In the genomic region with DNA sequence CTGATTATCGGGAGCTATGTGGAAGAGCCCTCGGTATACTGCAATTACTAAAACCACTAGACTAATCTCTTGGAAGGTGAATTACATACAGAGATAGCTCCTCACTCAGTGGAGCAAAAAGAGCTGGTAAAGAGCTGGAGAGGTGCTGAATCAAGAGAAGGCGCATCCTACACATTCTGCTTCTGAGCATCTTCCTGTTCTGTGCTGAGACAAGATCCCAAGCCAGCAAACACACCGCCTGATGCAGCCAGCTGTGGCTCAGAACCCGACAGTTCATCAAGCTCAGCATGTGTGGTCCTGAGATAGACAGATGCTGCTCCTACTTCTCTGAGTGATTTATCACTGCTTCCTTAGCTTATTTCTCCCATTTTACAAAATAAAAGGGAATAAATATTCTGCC, we compare ENCODE assay signal across 29 mouse cellular contexts. TPM values are rescaled to one million over a fixed set of nuclear protein-coding genes. Genes with fewer than 3 reads are reported as not detected.
DNase-seq lines count a peak whose midpoint lies in the region; ATAC-seq and TF ChIP-seq lines count a peak whose summit lies in the region.
"Had no signal": no experiment of that assay in that cellular context is flagged by ENCODE, and none has a peak within 500 bp of the region (broad histone marks: within the 10 kb centered on the region; RNA-seq: fewer than 3 reads in every experiment).

No protein-coding gene starts in this region.

- no peaks in the 10 kb centered on the region for H3K27me3 ChIP-seq in hindbrain, postnatal 0 days (ENCODE audit: insufficient read depth, low read length)
- H3K27me3 ChIP-seq: embryonic facial prominence, embryonic 13.5 days; forebrain, embryonic 12.5 days; forebrain, embryonic 15.5 days; heart, embryonic 12.5 days; heart, embryonic 15.5 days had no signal

- intact Hi-C loops in left cerebral cortex, adult 2 months (cut with DNase I): no loop called here
- intact Hi-C loops in left cerebral cortex, postnatal 10 days (cut with DNase I): no loop called here

- TF ChIP-seq CTCF in left cerebral cortex, adult 2 months (IDR thresholded peaks at IDR 0.05): no peak
- TF ChIP-seq CTCF in hindbrain, postnatal 0 days (IDR thresholded peaks at IDR 0.05; ENCODE audit: low read depth): no peak

- H3K27ac ChIP-seq in left cerebral cortex, adult 2 months: peak overlapping the region; percentile 40; the same call in 1 of the 2 replicates
- no peak overlapping the region for H3K27ac ChIP-seq in hindbrain, postnatal 0 days
- H3K27ac ChIP-seq: embryonic facial prominence, embryonic 10.5 days; embryonic facial prominence, embryonic 13.5 days; forebrain, embryonic 12.5 days; forebrain, embryonic 15.5 days; gastrocnemius, adult 2 months; heart, embryonic 15.5 days; hindbrain, embryonic 14.5 days had no signal

- H3K4me2 ChIP-seq in hindbrain, postnatal 0 days (ENCODE audit: low read depth, low read length): no peak overlapping the region
- H3K4me2 ChIP-seq: embryonic facial prominence, embryonic 13.5 days; forebrain, embryonic 12.5 days; forebrain, embryonic 15.5 days; heart, embryonic 12.5 days; heart, embryonic 15.5 days; hindbrain, embryonic 14.5 days had no signal

- no peak overlapping the region for H3K9ac ChIP-seq in hindbrain, postnatal 0 days (replicated peaks; ENCODE audit: low read length)
- H3K9ac ChIP-seq: embryonic facial prominence, embryonic 13.5 days; forebrain, embryonic 12.5 days; forebrain, embryonic 15.5 days; heart, embryonic 12.5 days; heart, embryonic 15.5 days; hindbrain, embryonic 14.5 days had no signal

- no peaks in the 10 kb centered on the region for H3K4me1 ChIP-seq in hindbrain, postnatal 0 days (ENCODE audit: insufficient read depth, low read length)
- H3K4me1 ChIP-seq: embryonic facial prominence, embryonic 10.5 days; embryonic facial prominence, embryonic 13.5 days; forebrain, embryonic 12.5 days; forebrain, embryonic 15.5 days; heart, embryonic 12.5 days; heart, embryonic 15.5 days had no signal

- no peak for ATAC-seq in hindbrain, postnatal 0 days
- ATAC-seq: CD4-positive, CD25-positive, alpha-beta regulatory T cell, adult 4 months; forebrain, embryonic 15.5 days had no signal

- no peak overlapping the region for H3K4me3 ChIP-seq in left cerebral cortex, adult 2 months
- H3K4me3 ChIP-seq in hindbrain, postnatal 0 days (ENCODE audit: low read length): no peak overlapping the region
- H3K4me3 ChIP-seq: embryonic facial prominence, embryonic 10.5 days; embryonic facial prominence, embryonic 13.5 days; erythroblast, embryonic 14.5 days; forebrain, embryonic 12.5 days; forebrain, embryonic 15.5 days; gastrocnemius, adult 2 months; heart, embryonic 12.5 days; heart, embryonic 15.5 days had no signal

- 86% methylated on average over 5 of the region's 5 CpGs for WGBS in hindbrain, postnatal 0 days

- DNase-seq in left cerebral cortex, adult 2 months (ENCODE audit: extremely low spot score in 1 of 2, low spot score in 2 of 2): no peak
- DNase-seq in left cerebral cortex, postnatal 10 days (ENCODE audit: extremely low spot score in 1 of 2, low spot score in 2 of 2): no peak
- DNase-seq in lung, postnatal 36 days: peak; percentile 0
- no peak for DNase-seq in lung, postnatal 14 days
- peak; percentile 58 for DNase-seq in brain, adult 2 months (ENCODE audit: low read depth, low spot score)
- DNase-seq in hindbrain, postnatal 0 days (ENCODE audit: low spot score): no peak
- DNase-seq: adrenal gland, adult 2 months; adrenal gland, postnatal 14 days; cerebellum, adult 11-12 months; cerebellum, adult 8-10 months; cerebellum, postnatal 10 days; cerebellum, postnatal 36 days; embryo, embryonic 11 days; gastrocnemius, adult 2 months; gastrocnemius, postnatal 14 days; heart, adult 18-20 months; heart, postnatal 10 days; heart, postnatal 4 days had no signal

- H3K36me3 ChIP-seq in hindbrain, postnatal 0 days (ENCODE audit: insufficient read depth, low read length): no peaks in the 10 kb centered on the region
- H3K36me3 ChIP-seq: embryonic facial prominence, embryonic 10.5 days; embryonic facial prominence, embryonic 13.5 days; forebrain, embryonic 12.5 days; forebrain, embryonic 15.5 days; heart, embryonic 12.5 days; heart, embryonic 15.5 days had no signal

- H3K9me3 ChIP-seq in hindbrain, postnatal 0 days (ENCODE audit: low read length): no peaks in the 10 kb centered on the region
- H3K9me3 ChIP-seq: embryonic facial prominence, embryonic 10.5 days; embryonic facial prominence, embryonic 13.5 days; forebrain, embryonic 12.5 days; forebrain, embryonic 15.5 days; heart, embryonic 12.5 days; heart, embryonic 15.5 days had no signal

RNA-seq across cellular contexts. Expression of gene AI593442, which starts 49.2 kb away (rescaled TPM):
- total RNA-seq in left cerebral cortex, adult 2 months (2021): 100 to 1,000 TPM; 150 to 177 TPM
- total RNA-seq in left cerebral cortex, postnatal 10 days (2021): 100 to 1,000 TPM; 147 to 155 TPM
- total RNA-seq in hindbrain, postnatal 0 days (2014; rRNA removed): 41.0 and 42.1 TPM in 2 replicates
- 101 and 102 TPM in 2 replicates for polyA plus RNA-seq in hindbrain, postnatal 0 days (2015; fragmentation: Nextera tagmentation; extraction: Ambion mirVana)
- total RNA-seq: MEL had no signal
- polyA plus RNA-seq: C2C12; CD4-positive, CD25-positive, alpha-beta regulatory T cell, adult 4 months had no signal

Comparison
In these comparisons a context has a peak if more than half of its experiments do, and no peak if none do; other contexts are left out.
1. DNase-seq: peak in lung, postnatal 36 days (single experiment) and brain, adult 2 months (single experiment); none in left cerebral cortex, adult 2 months (0 of 2), left cerebral cortex, postnatal 10 days (0 of 2), lung, postnatal 14 days (single experiment) and hindbrain, postnatal 0 days (single experiment).